Mouse (Mus musculus): ENCODE results near the gene 4930452B06Rik. TPM values are rescaled to one million over a fixed set of nuclear protein-coding genes. Genes with fewer than 3 reads are reported as not detected.

The 4930452B06Rik gene
- polyA plus RNA-seq, 1 experiment from 2014 or later: 11.1 TPM

DNA sequence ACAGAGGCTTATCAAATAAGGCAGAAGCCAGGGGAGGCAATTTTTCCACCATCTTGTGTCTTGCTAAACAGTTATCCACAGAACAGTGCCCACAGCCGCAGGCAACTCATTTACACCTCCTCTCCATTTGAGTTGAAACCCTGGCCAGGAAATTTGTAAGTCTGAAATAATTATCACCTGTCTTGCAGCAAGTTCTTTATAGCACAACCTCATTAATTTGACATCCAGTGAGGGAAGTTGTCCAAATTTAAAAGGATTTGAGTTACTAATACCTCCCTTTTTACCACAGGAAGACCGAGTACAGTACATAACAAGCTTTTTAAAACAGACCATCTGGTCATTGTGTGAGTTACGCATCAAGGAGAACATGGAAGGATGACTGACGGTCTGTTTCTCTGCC lies 154.8 kb downstream of the 4930452B06Rik start:
- Histone ChIP-seq H3K9me3 (no peaks in the 10 kb centered on the region), H3K36me3 (replicated peaks) (no peaks in the 10 kb centered on the region), H3K27me3 (replicated peaks; ENCODE audit: low read depth, poor library complexity, severe bottlenecking) (no peaks in the 10 kb centered on the region), H3K4me3 (no peak overlapping the region), H3K27ac (replicated peaks) (no peak overlapping the region), H3K4me1 (no peaks in the 10 kb centered on the region)
- DNase-seq (ENCODE audit: low spot score): no peak
- WGBS: 81% methylated on average over 4 of the region's 4 CpGs

DNA sequence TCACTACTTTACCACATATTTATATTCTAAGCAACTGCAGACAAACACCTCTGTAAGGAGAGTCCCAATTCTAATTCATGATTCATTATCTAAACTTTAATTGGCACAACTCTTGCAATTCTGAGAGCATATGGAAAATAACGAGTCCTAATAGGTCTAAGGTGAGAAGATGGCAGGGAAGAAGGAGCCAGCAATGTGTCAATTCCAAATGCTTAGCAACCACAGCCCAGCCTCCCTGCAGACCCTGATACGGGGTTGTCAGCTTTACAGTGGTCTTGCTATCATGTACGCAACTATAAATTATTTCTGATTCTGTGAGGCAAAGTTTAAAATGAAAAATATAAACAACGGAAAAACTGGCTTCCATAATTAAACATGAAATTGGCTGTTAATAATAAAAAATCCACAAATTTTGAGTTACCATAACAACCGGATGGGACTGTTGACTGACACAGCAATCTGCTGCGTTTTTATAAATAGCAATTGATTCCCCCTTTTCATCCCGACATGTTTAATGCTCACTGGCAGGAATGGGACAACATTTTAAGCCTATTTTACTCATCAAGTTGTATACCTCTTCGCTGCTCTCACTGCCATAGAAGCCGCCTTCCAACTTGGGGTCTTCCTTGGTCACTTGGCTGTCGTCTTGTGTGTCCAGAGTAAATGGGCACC lies 155.6 kb downstream of the 4930452B06Rik start:
- WGBS: 90% methylated on average over 10 of the region's 10 CpGs
- Histone ChIP-seq H3K27me3 (replicated peaks; ENCODE audit: low read depth, poor library complexity, severe bottlenecking) (no peaks in the 10 kb centered on the region), H3K4me3 (no peak overlapping the region), H3K36me3 (replicated peaks) (no peaks in the 10 kb centered on the region), H3K9me3 (no peaks in the 10 kb centered on the region), H3K4me1 (no peaks in the 10 kb centered on the region), H3K27ac (replicated peaks) (no peak overlapping the region)
- no peak for DNase-seq (ENCODE audit: low spot score)

DNA sequence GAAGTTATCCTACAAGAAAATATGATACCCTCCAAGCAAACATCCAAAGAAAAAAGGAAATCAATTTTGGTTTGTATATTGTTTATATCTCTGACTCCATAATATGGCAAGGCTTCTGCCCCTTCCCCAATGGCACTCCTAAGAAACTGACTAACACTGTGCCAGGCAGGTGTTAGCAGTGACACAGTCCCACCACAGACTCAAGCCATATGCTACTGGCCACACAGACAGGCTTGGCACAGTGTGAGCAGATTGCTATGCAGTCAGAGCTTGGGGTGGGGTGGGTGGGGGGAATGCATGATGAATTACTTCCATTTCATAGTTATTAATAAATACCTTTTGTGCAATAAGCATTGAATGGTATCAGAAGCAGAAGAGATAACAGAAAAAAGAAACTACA lies 157.4 kb downstream of the 4930452B06Rik start:
- no peak for DNase-seq (ENCODE audit: low spot score)
- H3K4me1 ChIP-seq: no peaks in the 10 kb centered on the region

DNA sequence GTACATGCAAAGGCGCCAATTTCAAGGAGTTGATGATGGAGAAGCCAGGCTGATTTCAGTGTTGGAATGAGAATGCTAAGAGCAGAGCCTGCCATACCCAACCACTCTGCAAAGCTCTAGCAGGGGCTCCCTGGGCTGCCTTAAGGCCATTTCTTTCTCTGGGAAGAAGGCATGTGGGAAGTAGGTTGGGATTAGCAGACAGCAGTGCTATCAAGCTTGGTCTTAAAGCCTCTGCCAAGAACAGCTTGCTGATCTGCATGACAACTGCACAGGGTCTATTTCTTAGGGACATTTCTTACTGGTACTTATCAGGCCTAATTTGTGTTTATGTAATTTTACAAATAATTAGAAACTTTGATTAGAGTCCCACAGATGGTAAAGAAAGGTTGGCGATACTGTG lies 161.8 kb downstream of the 4930452B06Rik start:
- WGBS: 87% methylated on average over 2 of the region's 2 CpGs

More for the DNA sequence above, 157.4 kb downstream of the 4930452B06Rik start:
- H3K27ac ChIP-seq (replicated peaks): no peak overlapping the region
- no peaks in the 10 kb centered on the region for H3K27me3 ChIP-seq (replicated peaks; ENCODE audit: low read depth, poor library complexity, severe bottlenecking)
- no peaks in the 10 kb centered on the region for H3K36me3 ChIP-seq (replicated peaks)
- H3K9me3 ChIP-seq: no peaks in the 10 kb centered on the region
- H3K4me3 ChIP-seq: no peak overlapping the region

DNA sequence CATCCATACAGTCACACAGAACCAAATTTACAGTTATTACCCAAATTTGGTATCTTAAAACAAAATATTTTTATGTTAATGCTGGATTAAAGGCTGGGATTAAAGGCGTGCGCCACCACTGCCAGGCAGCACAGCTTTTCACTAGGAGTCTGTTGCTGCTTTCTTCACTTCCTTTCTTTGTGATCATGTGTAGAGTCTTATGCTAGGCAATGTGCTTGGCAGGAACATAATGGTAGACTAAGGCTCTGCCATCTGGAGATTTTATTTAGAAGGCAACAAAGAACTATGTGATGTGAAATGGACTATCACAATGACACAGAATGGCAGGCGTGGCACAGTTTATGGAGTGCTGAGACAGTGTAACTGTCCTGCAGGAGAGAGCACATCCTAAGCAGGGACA lies 162.7 kb downstream of the 4930452B06Rik start:
- H3K27me3 ChIP-seq (replicated peaks; ENCODE audit: low read depth, poor library complexity, severe bottlenecking): no peaks in the 10 kb centered on the region

More for the DNA sequence above, 161.8 kb downstream of the 4930452B06Rik start:
- Histone ChIP-seq H3K27me3 (replicated peaks; ENCODE audit: low read depth, poor library complexity, severe bottlenecking) (no peaks in the 10 kb centered on the region), H3K4me3 (no peak overlapping the region), H3K4me1 (no peaks in the 10 kb centered on the region), H3K36me3 (replicated peaks) (no peaks in the 10 kb centered on the region), H3K9me3 (no peaks in the 10 kb centered on the region), H3K27ac (replicated peaks) (no peak overlapping the region)
- no peak for DNase-seq (ENCODE audit: low spot score)

DNA sequence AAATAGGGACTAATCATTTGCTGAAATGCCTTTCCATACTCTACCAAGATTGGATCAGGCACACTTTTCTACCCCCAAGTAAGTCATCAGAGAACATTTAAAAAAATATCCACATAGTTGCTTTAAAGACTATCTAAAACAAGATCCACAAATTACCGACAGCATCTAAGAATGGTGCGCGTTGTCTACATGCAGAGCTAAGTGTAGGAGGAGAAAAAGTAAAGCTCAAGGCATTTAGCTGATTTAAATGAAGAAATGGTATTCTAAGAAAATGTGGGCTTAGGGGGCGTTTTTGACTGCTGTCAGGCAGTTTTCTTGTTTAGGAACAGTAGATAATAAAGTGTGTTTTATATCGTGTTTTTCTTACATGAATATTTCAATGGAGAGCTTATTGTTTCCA lies 163.5 kb downstream of the 4930452B06Rik start:
- 91% methylated on average over 5 of the region's 5 CpGs for WGBS

More for the DNA sequence above, 162.7 kb downstream of the 4930452B06Rik start:
- no peaks in the 10 kb centered on the region for H3K36me3 ChIP-seq (replicated peaks)
- WGBS: 95% methylated on average over 3 of the region's 3 CpGs
- H3K4me3 ChIP-seq: no peak overlapping the region
- DNase-seq (ENCODE audit: low spot score): no peak
- H3K9me3 ChIP-seq: no peaks in the 10 kb centered on the region
- no peak overlapping the region for H3K27ac ChIP-seq (replicated peaks)
- no peaks in the 10 kb centered on the region for H3K4me1 ChIP-seq

DNA sequence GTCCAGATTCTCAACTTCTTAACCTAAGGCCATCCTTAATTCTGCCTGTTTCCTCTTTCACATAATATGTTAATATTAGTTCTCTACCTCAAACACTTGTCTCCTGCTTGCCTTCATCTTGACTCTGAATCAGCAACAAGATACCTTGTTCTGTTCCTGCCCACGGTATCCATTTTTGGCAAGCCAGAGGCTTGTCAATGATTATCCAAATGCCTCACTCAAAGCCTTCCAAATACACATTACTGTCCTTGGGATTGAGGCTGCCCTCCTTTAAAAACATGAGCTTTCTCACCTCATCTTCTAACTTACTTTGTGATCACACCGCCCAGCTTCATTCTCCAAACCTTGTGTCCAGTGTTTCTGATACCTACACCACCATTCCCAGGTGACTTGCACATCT lies 170.3 kb downstream of the 4930452B06Rik start:
- H3K27ac ChIP-seq (replicated peaks): no peak overlapping the region
- H3K36me3 ChIP-seq (replicated peaks): no peaks in the 10 kb centered on the region
- WGBS: 90% methylated on average over 2 of the region's 2 CpGs
- H3K4me1 ChIP-seq: no peaks in the 10 kb centered on the region
- DNase-seq (ENCODE audit: low spot score): no peak
- H3K9me3 ChIP-seq: no peaks in the 10 kb centered on the region
- no peak overlapping the region for H3K4me3 ChIP-seq
- H3K27me3 ChIP-seq (replicated peaks; ENCODE audit: low read depth, poor library complexity, severe bottlenecking): no peaks in the 10 kb centered on the region

More for the DNA sequence above, 163.5 kb downstream of the 4930452B06Rik start:
- Histone ChIP-seq H3K4me1 (no peaks in the 10 kb centered on the region), H3K27me3 (replicated peaks; ENCODE audit: low read depth, poor library complexity, severe bottlenecking) (no peaks in the 10 kb centered on the region), H3K27ac (replicated peaks) (no peak overlapping the region), H3K9me3 (no peaks in the 10 kb centered on the region), H3K36me3 (replicated peaks) (no peaks in the 10 kb centered on the region), H3K4me3 (no peak overlapping the region)
- DNase-seq (ENCODE audit: low spot score): no peak

DNA sequence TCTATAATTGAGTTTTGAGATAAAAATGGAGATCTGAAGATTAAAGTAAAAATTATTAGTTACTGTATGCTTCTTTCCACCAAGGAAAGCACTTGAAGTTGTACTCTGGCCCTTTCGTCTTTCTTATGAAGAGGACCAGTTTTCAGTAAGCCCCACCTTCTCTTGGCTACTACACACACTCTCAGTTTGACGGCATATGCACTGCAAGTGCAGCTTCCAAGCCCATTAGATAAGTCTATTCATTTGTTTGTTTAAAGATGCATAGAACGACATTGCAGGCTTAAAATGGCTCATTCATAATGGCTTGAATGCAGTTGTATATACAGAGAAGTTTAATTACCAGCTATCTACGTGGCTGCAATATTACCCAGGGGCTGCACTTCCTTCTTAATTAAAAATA lies 171.1 kb downstream of the 4930452B06Rik start:
- H3K27ac ChIP-seq (replicated peaks): no peak overlapping the region
- no peak for DNase-seq (ENCODE audit: low spot score)
- H3K36me3 ChIP-seq (replicated peaks): no peaks in the 10 kb centered on the region
- 81% methylated on average over 4 of the region's 4 CpGs for WGBS
- H3K4me3 ChIP-seq: no peak overlapping the region
- H3K4me1 ChIP-seq: no peaks in the 10 kb centered on the region
- H3K27me3 ChIP-seq (replicated peaks; ENCODE audit: low read depth, poor library complexity, severe bottlenecking): no peaks in the 10 kb centered on the region
- no peaks in the 10 kb centered on the region for H3K9me3 ChIP-seq

DNA sequence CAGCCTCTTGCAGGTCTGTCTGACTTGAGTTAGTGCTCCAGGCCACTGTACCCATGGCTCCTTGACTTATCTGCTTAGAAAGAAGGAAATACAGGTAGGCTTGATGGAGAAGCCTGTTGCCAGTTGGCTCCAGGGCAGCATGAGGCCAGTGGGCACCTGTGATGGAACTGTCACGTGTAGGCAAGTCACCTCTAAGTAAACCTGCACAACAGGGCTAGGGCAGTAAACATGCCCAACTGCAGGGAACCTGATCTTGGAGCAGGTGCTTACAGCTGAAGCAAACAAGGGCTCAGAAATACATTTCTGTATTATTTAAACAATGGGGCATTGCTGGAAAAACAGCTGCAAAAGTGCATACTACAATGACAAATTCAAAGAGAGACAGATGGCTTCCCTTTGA lies 171.8 kb downstream of the 4930452B06Rik start:
- 72% methylated on average over 1 of the region's 1 CpGs for WGBS
- Histone ChIP-seq H3K4me3 (no peak overlapping the region), H3K27me3 (replicated peaks; ENCODE audit: low read depth, poor library complexity, severe bottlenecking) (no peaks in the 10 kb centered on the region), H3K36me3 (replicated peaks) (no peaks in the 10 kb centered on the region), H3K9me3 (no peaks in the 10 kb centered on the region), H3K4me1 (no peaks in the 10 kb centered on the region), H3K27ac (replicated peaks) (no peak overlapping the region)
- no peak for DNase-seq (ENCODE audit: low spot score)

DNA sequence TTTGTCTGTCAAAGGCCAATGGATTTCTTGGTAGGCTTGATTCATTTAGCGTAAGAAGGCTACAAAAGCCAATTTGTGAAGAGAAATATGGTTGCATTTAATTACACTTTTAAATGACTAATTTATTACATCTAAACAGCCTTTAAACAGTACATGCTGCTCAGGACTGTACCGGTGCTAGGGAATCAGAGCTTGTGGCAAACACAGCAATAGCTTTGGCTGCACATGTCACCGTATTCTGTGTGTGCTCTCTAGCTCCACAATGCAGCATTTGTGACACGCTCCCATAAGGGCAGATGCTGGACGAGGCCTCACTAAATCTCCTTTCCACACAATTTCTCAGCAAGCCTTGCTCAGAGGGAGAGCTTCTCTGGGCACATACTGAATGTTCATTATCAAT lies 187.9 kb downstream of the 4930452B06Rik start:
- no peak overlapping the region for H3K27ac ChIP-seq (replicated peaks)
- no peaks in the 10 kb centered on the region for H3K27me3 ChIP-seq (replicated peaks; ENCODE audit: low read depth, poor library complexity, severe bottlenecking)
- H3K36me3 ChIP-seq (replicated peaks): 0 out of 2 replicates have a peak, but pooled peaks cover 3% of the 10 kb centered on the region
- DNase-seq (ENCODE audit: low spot score): no peak
- 85% methylated on average over 5 of the region's 5 CpGs for WGBS
- H3K4me1 ChIP-seq: peaks cover 3% of the 10 kb centered on the region; the same call in 1 of the 2 replicates
- no peaks in the 10 kb centered on the region for H3K9me3 ChIP-seq
- H3K4me3 ChIP-seq: no peak overlapping the region

DNA sequence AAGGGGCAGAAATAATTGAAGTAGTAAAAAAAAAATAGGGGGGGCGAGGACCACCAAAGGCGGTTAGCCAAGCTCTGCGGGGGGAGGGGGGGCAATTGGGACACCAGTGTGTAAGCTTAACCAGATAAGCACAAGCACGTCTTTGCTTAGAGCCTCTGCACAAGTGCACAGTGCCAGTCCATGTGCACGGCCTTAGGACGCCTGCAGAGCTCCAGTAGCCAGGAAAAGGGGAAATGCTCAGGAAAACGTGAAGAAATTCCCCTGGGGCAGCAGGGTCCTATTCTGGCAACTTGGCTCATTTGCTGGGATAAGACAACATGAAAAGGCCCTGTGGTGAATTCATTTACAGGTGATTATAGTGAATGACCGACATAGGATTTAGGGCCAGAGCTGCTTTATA lies 188.7 kb downstream of the 4930452B06Rik start:
- H3K9me3 ChIP-seq: no peaks in the 10 kb centered on the region
- peaks cover 3% of the 10 kb centered on the region; the same call in 1 of the 2 replicates for H3K4me1 ChIP-seq
- H3K4me3 ChIP-seq: no peak overlapping the region
- DNase-seq (ENCODE audit: low spot score): no peak
- no peak overlapping the region for H3K27ac ChIP-seq (replicated peaks)
- no peaks in the 10 kb centered on the region for H3K27me3 ChIP-seq (replicated peaks; ENCODE audit: low read depth, poor library complexity, severe bottlenecking)
- 0 out of 2 replicates have a peak, but pooled peaks cover 3% of the 10 kb centered on the region for H3K36me3 ChIP-seq (replicated peaks)
- WGBS: 72% methylated on average over 8 of the region's 8 CpGs

DNA sequence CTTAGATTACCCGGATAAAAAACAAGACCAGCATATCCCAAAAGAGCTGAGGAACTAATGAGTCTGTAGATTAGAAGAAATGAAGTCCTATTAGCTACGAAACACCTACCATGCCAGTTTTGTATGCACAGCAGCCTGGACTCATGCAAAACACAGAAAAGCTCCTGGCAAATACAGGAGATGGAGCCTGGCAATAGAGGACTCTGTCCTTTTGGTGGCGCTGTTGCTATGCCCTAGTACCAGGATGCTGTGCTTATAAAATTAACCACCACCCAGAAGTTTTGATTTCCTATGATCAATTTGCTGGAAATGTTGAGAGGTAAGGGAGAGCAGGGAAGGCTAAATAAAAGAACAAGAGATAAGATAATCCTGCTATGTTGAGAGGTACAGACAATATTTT lies 189.4 kb downstream of the 4930452B06Rik start:
- Histone ChIP-seq H3K4me3 (no peak overlapping the region), H3K4me1 (peaks cover 3% of the 10 kb centered on the region; the same call in 1 of the 2 replicates), H3K27me3 (replicated peaks; ENCODE audit: low read depth, poor library complexity, severe bottlenecking) (no peaks in the 10 kb centered on the region), H3K36me3 (replicated peaks) (0 out of 2 replicates have a peak, but pooled peaks cover 3% of the 10 kb centered on the region), H3K9me3 (no peaks in the 10 kb centered on the region), H3K27ac (replicated peaks) (no peak overlapping the region)
- 61% methylated on average over 3 of the region's 3 CpGs for WGBS
- no peak for DNase-seq (ENCODE audit: low spot score)

DNA sequence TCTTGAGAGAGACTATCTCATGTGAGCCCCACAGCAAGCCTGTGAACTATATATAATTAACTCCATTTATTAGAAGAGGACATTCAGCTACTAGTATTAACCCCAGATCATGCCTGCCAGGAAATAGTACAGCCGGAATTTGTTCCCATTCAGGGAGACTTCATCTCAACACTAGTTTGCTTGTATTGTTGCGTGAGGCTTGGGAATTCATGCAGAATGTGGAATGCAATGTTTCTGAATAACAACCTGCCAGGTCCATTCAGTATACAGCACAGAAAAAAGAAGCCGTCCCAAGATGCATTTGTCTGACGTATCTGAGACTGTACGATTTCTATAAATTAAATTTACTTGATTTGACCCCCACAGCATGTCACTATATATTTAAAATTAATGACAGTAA lies 190.2 kb downstream of the 4930452B06Rik start:
- Histone ChIP-seq H3K9me3 (no peaks in the 10 kb centered on the region), H3K4me1 (peaks cover 3% of the 10 kb centered on the region; the same call in 1 of the 2 replicates), H3K4me3 (no peak overlapping the region), H3K36me3 (replicated peaks) (0 out of 2 replicates have a peak, but pooled peaks cover 3% of the 10 kb centered on the region), H3K27ac (replicated peaks) (no peak overlapping the region), H3K27me3 (replicated peaks; ENCODE audit: low read depth, poor library complexity, severe bottlenecking) (no peaks in the 10 kb centered on the region)
- DNase-seq (ENCODE audit: low spot score): no peak
- 90% methylated on average over 5 of the region's 5 CpGs for WGBS
